Mouse (Mus musculus): ENCODE results near the gene 1810049J17Rik. TPM values are rescaled to one million over a fixed set of nuclear protein-coding genes. Genes with fewer than 3 reads are reported as not detected.
A peak's percentile ranks its signal among the peaks of the same experiment; 100 is the strongest.

Gene 1810049J17Rik
- total RNA-seq, 2 experiments from 2014 or later: 1.1 TPM; not detected in 1

DNA sequence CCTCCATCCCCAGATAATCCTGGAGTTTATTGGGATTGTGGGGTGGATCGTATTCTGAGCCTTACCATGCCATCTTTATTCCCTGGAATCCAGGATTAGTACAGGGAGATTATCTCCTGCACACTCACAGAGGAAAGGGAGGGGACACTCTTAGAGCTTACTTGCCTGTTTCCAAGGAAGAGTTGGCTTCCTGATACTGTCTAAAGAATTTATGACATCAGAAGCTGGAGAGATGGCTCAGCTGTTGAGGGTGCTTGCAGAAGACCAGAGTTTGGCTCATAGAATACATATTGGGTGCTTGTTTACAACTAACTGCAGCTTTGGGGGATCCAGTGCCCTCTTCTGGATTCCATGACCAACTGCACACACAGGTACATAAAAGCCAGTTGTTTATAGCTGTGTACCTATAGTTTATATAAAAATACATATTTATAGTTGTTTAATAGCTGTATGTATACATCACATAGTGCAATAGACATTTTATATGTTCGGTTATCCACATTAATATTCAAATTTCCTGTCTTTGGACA lies 32.6 kb upstream of the 1810049J17Rik start:
- intact Hi-C loops (cut with DNase I): no loop called here
- DNase-seq (ENCODE audit: low spot score): no peak

GRCm38 (mm10) chr15:12351470-12351869 lies 29.8 kb upstream of the 1810049J17Rik start:
- DNase-seq (ENCODE audit: low spot score): no peak
- intact Hi-C loops (cut with DNase I): no loop called here

DNA sequence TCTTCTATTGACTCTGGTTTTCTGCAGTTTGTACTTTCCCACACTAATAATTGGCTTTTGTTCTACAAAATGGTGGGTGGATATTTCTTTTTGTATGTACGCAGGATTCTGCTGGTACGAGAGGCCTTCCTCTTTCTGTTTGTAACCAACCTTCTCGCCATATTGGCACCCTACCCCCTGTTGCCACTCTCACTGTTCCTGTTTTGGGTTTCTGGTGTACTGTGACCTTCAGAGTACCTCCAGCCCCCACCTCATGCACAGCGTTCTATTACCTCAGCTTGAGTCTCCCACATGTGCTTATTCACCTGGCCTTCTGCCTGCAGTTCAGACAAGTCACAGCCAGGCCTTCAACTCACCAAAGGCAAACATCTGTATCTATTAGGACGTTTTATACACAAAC lies 28.1 kb upstream of the 1810049J17Rik start:
- intact Hi-C loops (cut with DNase I): no loop called here
- no peak for DNase-seq (ENCODE audit: low spot score)

- intact Hi-C loops (cut with DNase I): no loop called here
- DNase-seq (ENCODE audit: low spot score): no peak
Observed at GRCm38 (mm10) chr15:12348950-12349349, 27.3 kb upstream of the 1810049J17Rik start.

DNA sequence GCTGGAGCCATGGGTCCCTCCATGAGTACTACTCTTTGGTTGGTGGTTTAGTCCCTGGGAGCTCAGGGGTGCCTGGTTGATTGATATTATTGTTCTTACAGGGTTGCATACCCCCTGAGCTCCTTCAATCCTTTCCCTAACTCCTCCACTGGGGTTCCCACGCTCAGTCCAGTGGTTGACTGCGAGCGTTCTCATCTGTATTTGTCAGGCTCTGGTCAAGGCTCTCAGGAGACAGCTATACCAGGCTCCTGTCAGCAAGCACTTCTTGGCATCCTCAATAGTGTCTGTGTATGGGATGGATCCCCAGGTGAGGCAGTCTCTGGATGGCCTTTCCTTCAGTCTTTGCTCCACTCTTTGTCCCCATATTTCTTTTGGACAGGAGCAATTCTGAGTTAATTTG lies 25.2 kb upstream of the 1810049J17Rik start:
- no peak for DNase-seq (ENCODE audit: low spot score)
- intact Hi-C loops (cut with DNase I): no loop called here

- intact Hi-C loops (cut with DNase I): no loop called here
- DNase-seq (ENCODE audit: low spot score): no peak
Observed at GRCm38 (mm10) chr15:12341401-12341758, 19.7 kb upstream of the 1810049J17Rik start.

DNA sequence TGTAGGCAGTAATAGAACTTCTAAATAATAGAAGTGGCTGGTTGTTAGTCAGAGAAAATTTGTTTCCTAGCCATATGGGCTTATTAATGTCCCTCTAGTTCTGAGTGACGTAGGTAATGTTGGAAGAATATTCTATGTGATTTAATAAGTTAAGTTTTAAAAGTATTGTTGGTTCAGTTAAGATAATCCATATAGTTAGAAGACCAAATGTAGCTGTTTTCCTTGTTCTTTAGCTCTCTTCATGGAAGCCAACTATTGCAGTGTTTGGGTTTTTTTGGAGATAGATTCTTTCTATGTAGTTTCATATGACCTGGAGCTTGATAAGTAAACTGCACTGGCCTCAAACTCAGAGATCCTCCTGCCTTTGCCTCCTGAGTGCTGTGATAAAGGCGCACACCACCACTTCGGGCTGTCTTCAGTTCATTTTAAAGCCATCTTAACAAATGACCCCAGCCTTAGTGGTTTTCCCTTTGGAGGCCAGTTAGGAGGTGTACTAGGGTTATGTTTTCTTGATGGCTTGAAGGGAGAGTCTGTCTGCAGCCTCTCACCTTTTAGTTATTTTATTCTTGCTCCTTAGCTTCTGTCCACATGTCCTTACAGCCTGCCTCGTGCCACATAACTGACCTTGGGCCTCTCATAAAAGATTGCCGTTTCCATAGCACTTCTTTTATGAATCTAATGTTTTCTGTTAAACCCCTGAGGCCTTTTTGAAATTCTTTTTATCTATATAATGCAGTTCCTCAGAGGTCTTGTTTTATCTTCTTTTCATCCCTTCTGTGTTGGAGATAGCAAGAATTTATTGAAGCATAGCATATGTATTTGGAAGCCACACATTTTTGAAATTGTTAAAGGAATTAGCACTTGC lies 19.1 kb upstream of the 1810049J17Rik start:
- no peak for DNase-seq (ENCODE audit: low spot score)
- intact Hi-C loops (cut with DNase I): no loop called here

GRCm38 (mm10) chr15:12337779-12338137 lies 16.1 kb upstream of the 1810049J17Rik start:
- DNase-seq (ENCODE audit: low spot score): no peak

DNA sequence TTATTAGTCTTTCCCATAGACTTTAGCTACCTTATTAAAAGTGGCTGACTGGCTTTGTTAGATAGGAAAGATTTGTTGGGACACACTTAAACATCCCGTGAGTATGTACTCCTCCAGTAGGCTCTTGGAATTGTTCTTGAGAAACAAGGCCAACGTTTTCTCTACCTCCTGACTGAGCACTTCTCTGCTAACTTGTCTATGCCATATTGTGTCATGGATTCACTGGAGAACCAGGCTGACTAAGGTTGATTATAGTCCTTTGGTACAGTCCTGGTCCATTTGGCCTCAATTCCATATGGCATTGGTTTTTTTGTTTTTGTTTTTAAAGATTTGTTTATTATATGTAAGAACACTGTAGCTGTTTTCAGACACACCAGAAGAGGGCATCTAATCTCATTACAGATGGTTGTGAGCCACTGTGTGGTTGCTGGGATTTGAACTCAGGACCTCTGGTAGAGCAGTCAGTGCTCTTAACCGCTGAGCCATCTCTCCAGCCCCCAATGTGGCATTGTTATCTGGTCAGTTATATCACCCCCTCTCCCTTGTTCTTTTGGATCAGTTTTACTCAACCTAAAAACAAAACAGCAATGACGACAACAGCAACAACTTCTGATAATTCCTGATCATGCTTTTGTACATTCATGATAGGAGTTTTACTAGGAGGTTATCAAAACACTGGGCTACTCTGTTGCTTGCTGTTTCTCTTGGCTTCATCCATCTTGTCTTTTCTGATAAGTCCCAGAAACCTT lies 15.5 kb upstream of the 1810049J17Rik start:
- intact Hi-C loops (cut with DNase I): no loop called here
- no peak for DNase-seq (ENCODE audit: low spot score)

More at GRCm38 (mm10) chr15:12337779-12338137, 16.1 kb upstream of the 1810049J17Rik start:
- intact Hi-C loops (cut with DNase I): no loop called here

DNA sequence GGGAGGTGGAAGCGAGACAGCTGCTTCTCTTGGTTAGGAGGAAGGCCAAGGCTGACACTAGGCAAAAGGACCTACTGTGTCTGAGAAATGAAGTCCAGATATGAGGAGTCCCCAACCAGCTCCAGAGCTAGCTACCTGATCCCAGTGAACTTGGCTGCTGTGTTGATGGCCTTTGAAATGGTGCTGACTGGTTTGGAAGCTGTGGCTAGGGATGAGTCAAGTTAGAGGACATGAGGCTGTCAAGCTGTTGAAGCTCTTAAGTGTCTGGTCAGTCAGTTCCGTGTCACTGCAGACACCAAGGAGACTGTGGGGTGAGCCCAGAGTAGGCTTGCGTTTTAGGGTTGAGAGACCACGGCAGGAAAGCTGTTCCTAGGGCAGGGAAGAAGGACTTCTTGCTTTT lies 12.7 kb upstream of the 1810049J17Rik start:
- DNase-seq (ENCODE audit: low spot score): no peak
- intact Hi-C loops (cut with DNase I): no loop called here

GRCm38 (mm10) chr15:12331300-12331699 lies 9.6 kb upstream of the 1810049J17Rik start:
- intact Hi-C loops (cut with DNase I): no loop called here
- no peak for DNase-seq (ENCODE audit: low spot score)

GRCm38 (mm10) chr15:12330892-12331291 lies 9.2 kb upstream of the 1810049J17Rik start:
- no peak for DNase-seq (ENCODE audit: low spot score)

GRCm38 (mm10) chr15:12330389-12330788 lies 8.7 kb upstream of the 1810049J17Rik start:
- intact Hi-C loops (cut with DNase I): no loop called here
- no peak for DNase-seq (ENCODE audit: low spot score)

More at GRCm38 (mm10) chr15:12330892-12331291, 9.2 kb upstream of the 1810049J17Rik start:
- intact Hi-C loops (cut with DNase I): no loop called here

DNA sequence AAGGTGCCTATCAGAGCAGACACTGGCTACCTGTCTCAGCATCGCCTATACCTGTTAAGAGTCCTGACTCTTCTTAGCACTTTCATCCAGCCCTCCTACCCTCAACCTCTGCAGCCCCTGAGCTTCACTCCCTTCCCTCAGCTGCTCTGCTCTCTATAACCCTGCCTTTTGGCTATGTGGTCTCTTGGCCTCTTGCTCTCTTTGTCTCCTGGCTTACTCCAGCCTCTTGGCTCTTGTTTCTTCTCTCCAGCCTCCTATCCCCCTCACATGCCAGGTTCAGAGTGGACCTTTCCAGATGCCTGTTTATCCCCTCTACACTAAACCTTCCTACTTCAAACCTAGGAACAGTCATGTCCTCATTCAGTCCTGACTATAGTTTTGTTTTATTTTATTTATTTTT lies 2.6 kb upstream of the 1810049J17Rik start:
- intact Hi-C loops (cut with DNase I): loop anchor here (5.0 kb wide), 2 partner anchors 33 to 117 kb away; partner anchors contain the start of gene Mtmr12
- no peak for DNase-seq (ENCODE audit: low spot score)

- intact Hi-C loops (cut with DNase I): loop anchor here (5.0 kb wide), 2 partner anchors 34 to 116 kb away; partner anchors contain the start of gene Mtmr12
- DNase-seq (ENCODE audit: low spot score): no peak
Observed at GRCm38 (mm10) chr15:12322676-12323402, 1.1 kb upstream of the 1810049J17Rik start.

DNA sequence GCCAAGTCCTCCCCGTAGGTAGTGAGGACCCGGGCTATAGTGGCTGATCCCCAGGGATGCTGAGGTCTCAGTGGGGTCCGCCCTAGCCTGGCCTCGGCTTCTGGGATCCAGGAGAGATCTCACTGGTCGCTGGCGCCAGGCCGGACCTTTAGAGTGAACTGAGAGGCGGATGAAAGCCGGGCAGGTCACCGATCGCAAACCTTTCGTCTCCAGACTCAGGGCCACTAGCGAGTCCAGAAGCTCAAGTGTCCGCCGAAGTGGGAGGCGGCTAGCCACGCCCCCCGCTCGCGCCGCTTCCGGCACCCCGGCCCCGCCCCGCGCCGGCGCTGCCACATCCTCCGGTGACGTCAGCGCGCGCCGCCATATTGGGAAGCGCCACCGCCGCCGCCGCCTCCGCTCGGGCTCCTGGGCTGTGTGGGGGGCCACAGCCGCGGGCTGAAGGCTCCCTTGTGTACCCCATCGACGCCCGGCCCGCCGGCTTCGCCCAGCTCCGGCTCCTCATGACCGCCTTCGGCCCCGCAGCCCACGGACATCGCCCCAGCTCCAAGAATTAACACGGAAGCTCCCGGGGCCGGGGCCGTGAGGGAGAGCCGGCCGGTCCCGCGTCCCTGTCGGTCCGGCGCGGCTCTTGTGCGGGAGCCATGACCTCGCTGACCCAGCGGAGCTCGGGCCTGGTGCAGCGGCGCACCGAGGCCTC lies 460 bp downstream of the 1810049J17Rik start, which contains the start of gene Golph3:
Gene Golph3, plus strand, starts transcription at position 360 of the 697 bp plus-strand sequence.
- intact Hi-C loops (cut with DNase I): loop anchor here (5.0 kb wide), 2 partner anchors 36 to 114 kb away; partner anchors contain the start of gene Mtmr12
- DNase-seq (ENCODE audit: low spot score): peak; percentile 88

DNA sequence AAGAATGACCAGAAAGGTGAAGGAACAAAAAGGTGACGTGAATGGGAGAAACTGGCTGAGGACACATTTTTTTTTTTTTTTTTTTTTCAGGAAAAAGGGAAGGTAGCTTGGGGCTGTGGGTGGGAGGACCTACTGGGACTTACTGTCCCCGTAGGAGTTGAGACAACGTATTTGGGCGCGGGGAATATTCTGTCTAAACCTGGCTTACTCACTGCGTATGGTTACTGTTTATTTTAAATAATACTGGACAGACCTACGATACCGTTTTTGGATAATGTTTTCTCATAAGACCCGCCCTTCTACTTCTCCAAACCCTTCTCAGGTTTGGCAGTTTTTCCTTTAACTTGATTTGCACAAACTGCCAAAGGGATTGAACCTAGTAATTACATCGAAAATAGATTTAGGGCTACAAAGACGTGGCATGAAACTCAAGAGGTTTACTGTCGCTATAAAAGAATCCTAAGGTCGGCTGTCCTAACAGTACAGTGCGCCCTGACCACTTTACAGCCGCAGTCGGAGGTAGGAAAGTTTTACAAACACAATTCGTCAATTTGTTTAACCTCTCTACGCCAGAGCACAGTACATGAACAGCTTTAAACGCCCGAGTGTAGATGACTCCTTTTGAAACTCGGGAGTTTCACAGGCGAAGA lies 1.1 kb downstream of the 1810049J17Rik start:
- intact Hi-C loops (cut with DNase I): loop anchor here (5.0 kb wide), 2 partner anchors 37 to 113 kb away; partner anchors contain the start of gene Mtmr12
- no peak for DNase-seq (ENCODE audit: low spot score)

- DNase-seq (ENCODE audit: low spot score): no peak
- intact Hi-C loops (cut with DNase I): loop anchor here (5.0 kb wide), 2 partner anchors 37 to 113 kb away; partner anchors contain the start of gene Mtmr12
Observed at GRCm38 (mm10) chr15:12319889-12320288, 1.8 kb downstream of the 1810049J17Rik start.

- intact Hi-C loops (cut with DNase I): no loop called here
Observed at GRCm38 (mm10) chr15:12318451-12318850, 3.2 kb downstream of the 1810049J17Rik start.

More at GRCm38 (mm10) chr15:12318451-12318850, 3.2 kb downstream of the 1810049J17Rik start:
- DNase-seq (ENCODE audit: low spot score): no peak
